Mouse (Mus musculus) small intestine, adult 2 months (tissue): ENCODE measurements around the gene Man2a1.

ENCODE experiments used
- CTCF ChIP-seq: fragments of 200-500 bp; IDR thresholded peaks from 2 replicates; pipeline ENCODE4 v1.5.1; 2012; ENCODE audit warnings: low read depth, mild to moderate bottlenecking, control low read depth, inconsistent platforms, low read length, moderate library complexity, mixed read lengths; ENCODE audit not compliant: insufficient replicate concordance, insufficient read length; ENCODE audit errors: extremely low read depth
- POLR2A ChIP-seq: fragments of 200-500 bp; IDR thresholded peaks from 2 replicates; pipeline ENCODE4 v1.6.1; 2012; ENCODE audit warnings: low read depth, mild to moderate bottlenecking, control low read depth, inconsistent platforms, low read length, moderate library complexity

DNA sequence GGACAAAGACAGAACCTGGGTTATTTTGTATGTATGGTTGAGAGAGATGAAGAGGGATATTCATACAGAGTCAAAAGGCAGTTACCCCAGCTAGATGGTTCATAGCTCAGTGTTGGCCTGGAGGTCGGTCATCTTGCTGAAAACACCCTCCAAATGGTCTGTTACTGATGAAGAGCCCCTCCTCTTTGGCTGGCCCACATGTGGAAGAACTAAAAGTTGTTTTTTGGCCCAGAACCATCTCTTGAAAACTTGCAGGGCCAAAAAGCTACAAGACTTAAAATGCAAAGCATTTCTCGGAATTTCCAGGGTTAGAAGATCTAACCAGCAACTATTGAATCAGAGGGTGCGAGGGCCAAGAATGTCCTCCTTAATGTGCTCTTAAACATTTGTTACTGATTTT is 12.4 kb downstream of the Man2a1 start:
- TF ChIP-seq POLR2A (no peak), CTCF (no peak)
